Comparison of ENCODE assay signal across 8 mouse cellular contexts in genomic region chr17:69438990-69439491, GRCm38 (mm10). TPM values are rescaled to one million over a fixed set of nuclear protein-coding genes. Genes with fewer than 3 reads are reported as not detected.
A peak's percentile ranks its signal among the peaks of the same experiment; 100 is the strongest.
DNase-seq lines count a peak whose midpoint lies in the region; ATAC-seq lines count a peak whose summit lies in the region.

Gene Akain1, plus strand, starts transcription at chr17:69439326.

- whole genome bisulfite sequencing in hindbrain, embryonic 12.5 days, result under 1% methylated on average over 39 of the region's 44 CpGs

- peak; percentile 45 for DNase-seq in WW6 (ENCODE audit: low read depth, low spot score)
- peak; percentile 75 to 78 for DNase-seq in cerebellum, postnatal 10 days
- DNase-seq in frontal cortex, postnatal 25 days (ENCODE audit: low spot score in 2 of 2), result peak; percentile 7 to 15
- DNase-seq in layer of hippocampus, postnatal 25 days (ENCODE audit: extremely low spot score in 1 of 2, low spot score in 1 of 2), result peak in 1 of 2 experiments; percentile 54
- DNase-seq in lung, postnatal 4 days, result peak; percentile 77 to 80
- peak; percentile 32 to 54 for DNase-seq in right cerebral cortex, adult 2 months (ENCODE audit: low spot score in 2 of 2)
- DNase-seq in urinary bladder, postnatal 25 days (ENCODE audit: low spot score), result peak; percentile 77

- no peaks in the 10 kb centered on the region for H3K9me3 ChIP-seq in hindbrain, embryonic 12.5 days (replicated peaks)

- peak within 1 kb of the TSS; percentile 53 for H3K9ac ChIP-seq in hindbrain, embryonic 12.5 days

- H3K4me2 ChIP-seq in hindbrain, embryonic 12.5 days (replicated peaks), result peak within 1 kb of the TSS; percentile 87

- H3K27me3 ChIP-seq in hindbrain, embryonic 12.5 days, result peaks cover 55% of the 10 kb centered on the region

- no peak within 1 kb of the TSS for H3K27ac ChIP-seq in hindbrain, embryonic 12.5 days

- H3K36me3 ChIP-seq in hindbrain, embryonic 12.5 days, result no peaks in the 10 kb centered on the region

- peak; percentile 90 for ATAC-seq in hindbrain, embryonic 12.5 days (ENCODE audit: low FRiP score)

- H3K4me1 ChIP-seq in hindbrain, embryonic 12.5 days, result peaks cover 15% of the 10 kb centered on the region

- H3K4me3 ChIP-seq in hindbrain, embryonic 12.5 days, result peak within 1 kb of the TSS; percentile 49

RNA-seq across cellular contexts. Expression of gene Akain1, which starts in this region (rescaled TPM):
- polyA plus RNA-seq in hindbrain, embryonic 12.5 days (2016; fragmentation: Nextera tagmentation; extraction: Ambion mirVana), result 0.22 and 0.27 TPM in 2 replicates
- total RNA-seq in layer of hippocampus, postnatal 25 days (2021), result 10 to 100 TPM; 12.1 to 15.2 TPM

Comparison
In these comparisons a context has a peak if more than half of its experiments do, and no peak if none do; other contexts are left out.
1. Peak in ATAC-seq, H3K4me3 ChIP-seq, H3K9ac ChIP-seq and H3K4me2 ChIP-seq in hindbrain, embryonic 12.5 days; RNA of the gene not detected or under 1 TPM.